Mouse (Mus musculus): ENCODE results near the gene Samd4. TPM values are rescaled to one million over a fixed set of nuclear protein-coding genes. Genes with fewer than 3 reads are reported as not detected.
A peak's percentile ranks its signal among the peaks of the same experiment; 100 is the strongest.

Gene Samd4
- 10 to 100 TPM; 50.6 to 52.6 TPM for total RNA-seq (2021)
- long read RNA-seq, experiment 1, full-length matches to known transcripts, result 2 of 5 reads
- long read RNA-seq, experiment 1, partial matches to known transcripts, result 0 of 5 reads
- long read RNA-seq, experiment 1, other reads (novel, unspliced or antisense), result 3 of 5 reads
- long read RNA-seq, experiment 2, full-length matches to known transcripts, result 2 of 9 reads
- long read RNA-seq, experiment 2, partial matches to known transcripts, result 1 of 9 reads
- long read RNA-seq, experiment 2, other reads (novel, unspliced or antisense), result 6 of 9 reads

- intact Hi-C loops (cut with DNase I), result loop anchor here (1.0 to 5.0 kb wide), 4 partner anchors 60 to 305 kb away; partner anchors contain the start of genes Gch1 and Gmfb
- peak; percentile 64 for TF ChIP-seq CTCF (IDR thresholded peaks at IDR 0.05)
Measured at GRCm38 (mm10) chr14:46882431-46883067, at the start of gene Samd4. Samd4 (plus strand) TSS chr14:46882854.

GRCm38 (mm10) chr14:46839326-46839725 lies 43.3 kb upstream of the Samd4 start:
- H3K4me3 ChIP-seq, result no peak overlapping the region
- intact Hi-C loops (cut with DNase I), result no loop called here
- TF ChIP-seq CTCF (IDR thresholded peaks at IDR 0.05), result no peak
- H3K27ac ChIP-seq, result no peak overlapping the region
- DNase-seq, result no peak

More at GRCm38 (mm10) chr14:46882431-46883067, at the start of gene Samd4:
- Histone ChIP-seq H3K27ac (peak within 1 kb of the TSS; percentile 91), H3K4me3 (peak within 1 kb of the TSS; percentile 91)
- peak; percentile 95 for DNase-seq

- Histone ChIP-seq H3K4me3 (no peak overlapping the region), H3K27ac (no peak overlapping the region)
- DNase-seq, result no peak
- TF ChIP-seq CTCF (IDR thresholded peaks at IDR 0.05), result no peak
- intact Hi-C loops (cut with DNase I), result no loop called here
Measured at GRCm38 (mm10) chr14:46845706-46846105, 36.9 kb upstream of the Samd4 start.

- no peak overlapping the region for H3K4me3 ChIP-seq
- intact Hi-C loops (cut with DNase I), result no loop called here
- no peak for TF ChIP-seq CTCF (IDR thresholded peaks at IDR 0.05)
- no peak overlapping the region for H3K27ac ChIP-seq
- no peak for DNase-seq
Measured at GRCm38 (mm10) chr14:46848063-46848590, 34.5 kb upstream of the Samd4 start.

GRCm38 (mm10) chr14:46848736-46849135 lies 33.9 kb upstream of the Samd4 start:
- intact Hi-C loops (cut with DNase I), result no loop called here
- no peak for DNase-seq
- no peak for TF ChIP-seq CTCF (IDR thresholded peaks at IDR 0.05)
- Histone ChIP-seq H3K4me3 (no peak overlapping the region), H3K27ac (no peak overlapping the region)

- intact Hi-C loops (cut with DNase I), result no loop called here
- Histone ChIP-seq H3K27ac (no peak overlapping the region), H3K4me3 (no peak overlapping the region)
- no peak for TF ChIP-seq CTCF (IDR thresholded peaks at IDR 0.05)
- DNase-seq, result no peak
Measured at GRCm38 (mm10) chr14:46849769-46850168, 32.9 kb upstream of the Samd4 start.

GRCm38 (mm10) chr14:46853677-46854076 lies 29.0 kb upstream of the Samd4 start:
- no peak overlapping the region for H3K27ac ChIP-seq
- no peak for TF ChIP-seq CTCF (IDR thresholded peaks at IDR 0.05)
- intact Hi-C loops (cut with DNase I), result no loop called here
- no peak overlapping the region for H3K4me3 ChIP-seq
- no peak for DNase-seq

GRCm38 (mm10) chr14:46862922-46863321 lies 19.7 kb upstream of the Samd4 start:
- H3K27ac ChIP-seq, result no peak overlapping the region
- no peak for TF ChIP-seq CTCF (IDR thresholded peaks at IDR 0.05)
- intact Hi-C loops (cut with DNase I), result no loop called here
- H3K4me3 ChIP-seq, result no peak overlapping the region
- DNase-seq, result no peak

- Histone ChIP-seq H3K27ac (peak overlapping the region; percentile 91), H3K4me3 (peak overlapping the region; percentile 91)
- intact Hi-C loops (cut with DNase I), result loop anchor here (1.0 to 5.0 kb wide), 5 partner anchors 59 to 368 kb away; partner anchors contain the start of genes Gch1 and Gmfb
- peak; percentile 90 for TF ChIP-seq CTCF (IDR thresholded peaks at IDR 0.05)
- DNase-seq, result peak; percentile 80
Measured at GRCm38 (mm10) chr14:46880935-46881334, 1.7 kb upstream of the Samd4 start.

GRCm38 (mm10) chr14:46881581-46882430 lies 848 bp upstream of the Samd4 start:
- peak; percentile 78 for DNase-seq
- Histone ChIP-seq H3K4me3 (peak overlapping the region; percentile 91), H3K27ac (peak overlapping the region; percentile 91)
- no peak for TF ChIP-seq CTCF (IDR thresholded peaks at IDR 0.05)
- intact Hi-C loops (cut with DNase I), result loop anchor here (1.0 to 5.0 kb wide), 5 partner anchors 60 to 367 kb away; partner anchors contain the start of genes Gch1 and Gmfb

GRCm38 (mm10) chr14:46883068-46883870 lies 615 bp downstream of the Samd4 start:
- TF ChIP-seq CTCF (IDR thresholded peaks at IDR 0.05), result no peak; the same call in none of the 2 replicates
- Histone ChIP-seq H3K4me3 (peak overlapping the region; percentile 91), H3K27ac (peak overlapping the region; percentile 91)
- DNase-seq, result peak; percentile 85
- intact Hi-C loops (cut with DNase I), result loop anchor here (1.0 to 5.0 kb wide), 4 partner anchors 61 to 304 kb away; partner anchors contain the start of genes Gch1 and Gmfb

Data from gastrocnemius, adult 2 months (tissue).